Mouse (Mus musculus) neural tube, embryonic 15.5 days (tissue): Measurements from ENCODE around the gene Sytl1. TPM values are rescaled to one million over a fixed set of nuclear protein-coding genes. Genes with fewer than 3 reads are reported as not detected.

Source experiments
- ATAC-seq: fragments of 200-750 bp; cut with Nextera tagmentation; 2 replicates; pipeline ENCODE4 v1.8.0; 2017; ENCODE audit warnings: mild to moderate bottlenecking, moderate TSS enrichment, moderate library complexity; ENCODE audit not compliant: low FRiP score
- H3K27ac ChIP-seq: fragments of 300-500 bp; sonication (generic); replicated peaks from 2 replicates; pipeline ENCODE4 v1.5.1; 2015; ENCODE audit warnings: mild to moderate bottlenecking, inconsistent platforms
- H3K27me3 ChIP-seq: fragments of 300-500 bp; sonication (generic); replicated peaks from 2 replicates; pipeline ENCODE4 v1.6.1; 2015; ENCODE audit warnings: inconsistent platforms
- H3K36me3 ChIP-seq: fragments of 300-500 bp; sonication (generic); 2 replicates; pipeline ENCODE4 v1.6.1; 2015; ENCODE audit warnings: inconsistent platforms
- H3K4me1 ChIP-seq: fragments of 300-500 bp; sonication (generic); 2 replicates; pipeline ENCODE4 v1.6.1; 2015; ENCODE audit warnings: inconsistent platforms
- H3K4me2 ChIP-seq: fragments of 300-500 bp; sonication (generic); 2 replicates; pipeline ENCODE4 v1.6.1; 2015; ENCODE audit warnings: inconsistent platforms, mild to moderate bottlenecking, moderate library complexity
- H3K4me3 ChIP-seq: fragments of 300-500 bp; sonication (generic); replicated peaks from 2 replicates; pipeline ENCODE4 v1.5.1; 2015; ENCODE audit warnings: mild to moderate bottlenecking, inconsistent platforms
- H3K9ac ChIP-seq: fragments of 300-500 bp; sonication (generic); replicated peaks from 2 replicates; pipeline ENCODE4 v1.6.1; 2015; ENCODE audit warnings: mild to moderate bottlenecking, inconsistent platforms
- H3K9me3 ChIP-seq: fragments of 300-500 bp; sonication (generic); replicated peaks from 2 replicates; pipeline ENCODE4 v1.6.1; 2016; ENCODE audit warnings: inconsistent platforms
- WGBS: fragments of 180-500 bp; shearing (Covaris S2); methylation state at CpG from one replicate; pipeline ENCODE4 v1.1.7; 2015; ENCODE audit warnings: mixed read lengths; 5-methylcytosine and 5-hydroxymethylcytosine counted together
- polyA plus RNA-seq: library from polyadenylated mRNA; unstranded; fragments of >200 nt; fragmentation: Nextera tagmentation; extraction: Ambion mirVana; gene quantifications from 2 replicates; pipeline ENCODE4 v1.2.1, GENCODE M21; 2015

The Sytl1 gene
- polyA plus RNA-seq, 1 experiment from 2014 or later: 0.20 TPM

DNA sequence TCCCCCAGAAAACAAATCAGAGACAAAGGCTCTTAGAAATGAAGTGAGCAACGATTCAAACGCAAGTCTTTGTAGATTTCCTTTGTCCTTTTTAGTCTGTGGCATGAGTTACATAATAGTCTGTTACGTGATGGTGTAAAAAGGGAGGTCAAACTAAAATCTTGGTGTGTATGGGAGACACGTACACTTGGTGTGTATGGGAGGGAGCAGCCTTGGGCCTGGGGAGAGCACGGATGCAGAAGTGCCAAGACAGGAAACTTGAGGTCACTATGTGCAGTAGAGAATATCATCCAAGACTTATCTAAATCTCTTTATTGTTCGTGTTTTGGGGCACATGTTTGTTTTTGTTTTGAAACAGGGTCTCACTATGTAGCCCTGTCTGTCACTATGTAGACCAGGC lies 15.2 kb upstream of the Sytl1 start:
- ATAC-seq: peak; percentile 46; the same call in 1 of the 2 replicates
- Histone ChIP-seq H3K27ac (peak overlapping the region; percentile 95), H3K9me3 (no peaks in the 10 kb centered on the region), H3K9ac (peak overlapping the region; percentile 82), H3K36me3 (no peaks in the 10 kb centered on the region), H3K4me2 (peak overlapping the region; percentile 76), H3K4me3 (peak overlapping the region; percentile 92), H3K27me3 (no peaks in the 10 kb centered on the region), H3K4me1 (peaks cover 40% of the 10 kb centered on the region)
- 26% methylated on average over 6 of the region's 6 CpGs for WGBS

DNA sequence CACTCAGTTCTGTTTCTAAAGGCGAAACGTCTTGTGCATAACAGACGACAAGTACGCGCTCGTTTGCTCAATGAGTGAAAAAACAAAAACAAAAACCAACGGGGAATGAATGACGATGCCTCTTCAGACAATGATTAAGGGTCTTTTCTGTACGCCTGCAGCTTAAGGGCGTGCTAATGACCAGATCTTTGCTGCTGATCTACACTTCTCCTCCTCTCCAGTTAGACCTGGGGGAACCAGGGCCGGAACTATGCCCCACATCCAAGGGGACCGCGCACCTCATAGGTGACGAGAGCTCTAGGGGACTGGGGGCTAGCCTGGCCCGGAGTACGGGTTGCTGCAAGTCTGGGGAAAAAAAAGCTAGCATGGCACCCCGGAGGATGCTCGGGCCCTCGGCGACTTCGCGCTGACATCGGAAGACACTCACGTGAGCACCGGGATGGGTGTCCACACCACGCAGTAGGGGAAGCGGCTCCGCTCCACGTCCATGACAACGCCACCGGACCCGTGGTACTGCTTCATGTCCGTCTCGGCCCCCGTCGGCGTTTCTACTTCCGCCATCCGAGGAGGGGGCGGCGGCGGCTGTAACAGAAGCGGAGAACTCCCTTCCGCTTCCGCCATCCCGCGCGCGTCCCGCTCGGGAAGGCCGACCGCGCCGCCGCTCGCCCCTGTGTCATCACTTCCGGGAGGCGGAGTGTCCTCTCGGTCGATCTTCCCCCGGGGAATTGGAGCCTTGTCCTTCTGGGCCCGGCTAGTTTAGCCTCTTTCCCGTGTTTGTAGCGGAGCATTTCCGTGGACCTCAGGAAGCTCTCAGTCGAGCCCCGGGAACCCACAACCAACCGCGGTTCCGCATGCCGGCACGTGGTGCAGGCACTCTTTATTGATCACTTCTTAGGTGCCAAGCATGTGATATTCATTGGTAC lies 14.5 kb upstream of the Sytl1 start, which contains the start of gene Tmem222:
TSS of gene Tmem222 (minus strand) at position 689 of the 923 bp plus-strand sequence.
- Histone ChIP-seq H3K4me1 (peaks cover 36% of the 10 kb centered on the region), H3K4me3 (peak within 1 kb of the TSS; percentile 92), H3K36me3 (no peaks in the 10 kb centered on the region), H3K9me3 (no peaks in the 10 kb centered on the region), H3K9ac (peak within 1 kb of the TSS; percentile 82), H3K27me3 (no peaks in the 10 kb centered on the region), H3K4me2 (peak within 1 kb of the TSS; percentile 76), H3K27ac (peak within 1 kb of the TSS; percentile 95)
- ATAC-seq: peak; percentile 91
- under 1% methylated on average over 73 of the region's 73 CpGs for WGBS

DNA sequence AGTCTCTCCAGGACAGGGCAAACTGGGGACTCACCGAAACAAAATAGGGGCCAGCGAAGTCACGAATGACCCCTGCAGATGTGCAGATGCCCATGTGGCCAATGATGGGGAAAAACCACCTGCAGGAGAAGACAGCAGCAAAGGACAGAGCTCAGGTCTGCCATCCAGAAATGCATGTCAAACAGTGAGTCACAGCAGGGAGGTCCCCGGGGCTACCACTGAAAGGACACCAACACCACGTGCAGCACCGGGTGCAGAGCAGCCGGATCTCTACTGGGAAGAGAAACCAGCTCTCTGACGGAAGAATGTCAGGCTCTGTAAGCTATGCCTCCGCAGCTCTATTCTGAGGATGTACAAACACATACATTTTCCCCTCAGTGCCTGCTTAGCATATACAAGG lies 8.0 kb upstream of the Sytl1 start:
- Histone ChIP-seq H3K4me3 (no peak overlapping the region), H3K27me3 (no peaks in the 10 kb centered on the region), H3K36me3 (peaks cover 42% of the 10 kb centered on the region), H3K27ac (no peak overlapping the region), H3K4me2 (no peak overlapping the region), H3K9me3 (no peaks in the 10 kb centered on the region), H3K9ac (no peak overlapping the region), H3K4me1 (peaks cover 9% of the 10 kb centered on the region)
- ATAC-seq: no peak
- WGBS: 92% methylated on average over 9 of the region's 9 CpGs

DNA sequence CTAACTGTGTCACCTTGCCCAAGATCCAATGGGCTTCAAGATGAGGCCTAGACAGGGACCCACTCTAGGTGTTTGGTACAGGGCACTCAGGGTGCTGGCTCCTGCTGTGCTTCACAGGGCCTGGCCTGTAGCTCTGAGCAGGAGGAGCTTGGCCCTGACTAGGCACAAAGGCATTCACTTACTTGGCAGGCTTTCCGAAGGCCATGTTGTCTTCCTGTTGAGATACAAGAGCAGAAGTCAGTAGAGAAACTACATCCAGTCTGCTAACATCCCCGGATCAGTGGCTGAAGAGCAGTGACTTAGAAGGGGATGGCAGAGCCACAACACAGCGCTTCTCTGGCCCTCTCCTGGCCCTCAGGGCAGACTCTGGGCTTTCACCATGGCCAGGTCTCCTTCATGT lies 6.7 kb upstream of the Sytl1 start:
- H3K36me3 ChIP-seq: peaks cover 55% of the 10 kb centered on the region
- no peak overlapping the region for H3K9ac ChIP-seq
- no peaks in the 10 kb centered on the region for H3K9me3 ChIP-seq
- no peak overlapping the region for H3K4me2 ChIP-seq
- no peaks in the 10 kb centered on the region for H3K27me3 ChIP-seq
- H3K27ac ChIP-seq: no peak overlapping the region
- WGBS: 92% methylated on average over 3 of the region's 3 CpGs
- ATAC-seq: no peak
- H3K4me3 ChIP-seq: no peak overlapping the region
- H3K4me1 ChIP-seq: no peaks in the 10 kb centered on the region

DNA sequence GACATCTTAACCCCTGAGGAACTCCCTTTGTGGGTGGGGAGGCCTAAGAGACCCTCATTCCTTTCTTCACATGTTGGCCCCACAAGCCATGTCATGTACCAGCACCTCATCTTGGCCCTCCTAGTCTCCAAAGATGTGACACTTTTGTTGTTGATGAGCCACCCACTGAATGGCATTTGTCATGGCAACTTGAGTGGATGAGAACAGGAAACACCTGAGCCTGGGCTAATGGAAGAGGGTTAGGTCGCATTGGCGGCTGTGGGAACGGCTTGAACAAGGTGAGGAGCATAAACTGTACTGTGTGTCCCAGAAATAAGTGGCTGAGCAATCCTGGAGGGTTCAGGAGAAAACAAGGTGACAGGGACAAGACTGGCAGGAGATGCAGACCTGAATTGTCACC lies 6.0 kb upstream of the Sytl1 start:
- H3K36me3 ChIP-seq: peaks cover 61% of the 10 kb centered on the region
- WGBS: 87% methylated on average over 3 of the region's 3 CpGs
- ATAC-seq: no peak
- H3K27ac ChIP-seq: no peak overlapping the region
- no peak overlapping the region for H3K4me3 ChIP-seq
- H3K9me3 ChIP-seq: no peaks in the 10 kb centered on the region
- no peaks in the 10 kb centered on the region for H3K27me3 ChIP-seq
- H3K4me2 ChIP-seq: no peak overlapping the region
- no peak overlapping the region for H3K9ac ChIP-seq
- no peaks in the 10 kb centered on the region for H3K4me1 ChIP-seq

DNA sequence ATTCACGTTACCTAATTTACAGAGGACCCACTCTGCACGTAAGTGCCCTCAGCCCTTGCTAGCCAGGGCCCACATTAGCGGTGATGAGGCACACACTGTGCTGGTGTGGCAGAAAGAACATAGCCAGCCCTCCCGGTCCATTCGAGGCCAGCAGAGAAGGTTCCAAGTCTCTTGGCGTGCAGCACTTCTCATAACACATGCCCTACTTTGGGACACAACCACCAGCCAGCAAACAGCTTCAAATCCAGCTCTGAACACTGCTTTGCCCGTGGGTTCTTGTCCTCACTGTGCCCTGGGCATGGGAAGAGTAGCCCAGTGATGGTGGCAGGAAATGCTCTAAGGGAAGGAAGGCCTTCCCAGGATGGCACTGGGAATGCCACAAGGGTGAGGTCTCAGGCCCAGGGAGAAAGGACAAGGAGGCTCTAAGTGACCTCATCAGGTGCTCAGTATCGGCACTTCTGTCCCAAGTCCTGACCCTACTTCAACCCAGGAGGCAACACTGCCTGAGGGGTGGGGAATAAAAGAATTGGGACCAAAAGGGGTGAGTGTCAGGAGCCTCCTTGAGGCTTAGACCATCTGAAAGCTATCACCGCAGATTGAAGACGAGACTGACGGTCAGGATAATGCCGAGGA lies 3.5 kb upstream of the Sytl1 start:
- Histone ChIP-seq H3K4me2 (no peak overlapping the region), H3K9me3 (no peaks in the 10 kb centered on the region), H3K36me3 (peaks cover 67% of the 10 kb centered on the region), H3K4me3 (no peak overlapping the region), H3K9ac (no peak overlapping the region), H3K4me1 (no peaks in the 10 kb centered on the region), H3K27ac (no peak overlapping the region), H3K27me3 (no peaks in the 10 kb centered on the region)
- no peak for ATAC-seq
- 96% methylated on average over 12 of the region's 12 CpGs for WGBS

DNA sequence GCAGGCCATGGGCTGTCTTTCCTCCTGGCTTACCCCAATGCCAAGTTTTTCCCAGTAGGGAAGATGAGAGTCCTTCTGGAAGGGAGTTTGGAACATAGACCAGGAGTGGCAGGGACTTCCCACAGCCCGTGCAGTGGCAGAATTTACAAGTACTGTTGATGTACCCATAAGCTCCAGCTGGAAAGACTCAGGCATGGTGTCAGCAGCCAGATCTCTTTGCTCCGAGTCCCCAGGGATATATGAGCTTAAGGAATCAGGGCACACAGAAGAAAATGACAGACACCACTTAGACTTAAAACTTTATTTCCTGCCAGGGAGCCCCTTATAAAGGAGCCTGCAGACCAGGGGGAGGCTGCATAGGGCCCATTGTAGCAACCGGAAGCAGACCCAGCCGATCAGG lies 2.8 kb upstream of the Sytl1 start:
- Histone ChIP-seq H3K9me3 (no peaks in the 10 kb centered on the region), H3K4me1 (no peaks in the 10 kb centered on the region), H3K9ac (no peak overlapping the region), H3K27ac (no peak overlapping the region), H3K36me3 (peaks cover 67% of the 10 kb centered on the region), H3K4me3 (no peak overlapping the region), H3K27me3 (no peaks in the 10 kb centered on the region), H3K4me2 (no peak overlapping the region)
- 96% methylated on average over 4 of the region's 4 CpGs for WGBS
- ATAC-seq: no peak

DNA sequence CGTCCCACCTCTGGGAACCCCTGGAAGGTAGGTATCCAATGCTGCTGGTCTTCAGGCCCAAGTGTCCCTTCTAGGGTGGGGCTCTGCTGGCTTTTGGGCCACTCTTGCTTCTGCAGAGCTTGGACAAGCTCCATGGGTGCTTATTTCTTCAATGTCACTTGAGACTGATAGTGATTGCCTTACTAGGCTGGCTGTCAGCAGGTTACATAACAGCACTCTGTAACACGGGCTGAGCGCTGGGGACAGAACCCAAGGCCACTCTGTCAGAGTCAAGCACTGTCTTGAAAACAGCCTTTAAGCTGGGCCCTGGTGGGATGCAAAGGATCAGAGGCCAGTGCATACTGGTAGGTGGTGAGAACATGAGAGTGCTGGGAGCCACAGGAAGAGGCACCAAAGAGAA lies 2.4 kb upstream of the Sytl1 start:
- H3K4me1 ChIP-seq: no peaks in the 10 kb centered on the region
- no peak overlapping the region for H3K4me3 ChIP-seq
- 94% methylated on average over 3 of the region's 3 CpGs for WGBS
- H3K9ac ChIP-seq: no peak overlapping the region
- H3K27me3 ChIP-seq: no peaks in the 10 kb centered on the region
- H3K36me3 ChIP-seq: peaks cover 67% of the 10 kb centered on the region
- H3K9me3 ChIP-seq: no peaks in the 10 kb centered on the region
- H3K27ac ChIP-seq: no peak overlapping the region
- no peak for ATAC-seq
- no peak overlapping the region for H3K4me2 ChIP-seq

DNA sequence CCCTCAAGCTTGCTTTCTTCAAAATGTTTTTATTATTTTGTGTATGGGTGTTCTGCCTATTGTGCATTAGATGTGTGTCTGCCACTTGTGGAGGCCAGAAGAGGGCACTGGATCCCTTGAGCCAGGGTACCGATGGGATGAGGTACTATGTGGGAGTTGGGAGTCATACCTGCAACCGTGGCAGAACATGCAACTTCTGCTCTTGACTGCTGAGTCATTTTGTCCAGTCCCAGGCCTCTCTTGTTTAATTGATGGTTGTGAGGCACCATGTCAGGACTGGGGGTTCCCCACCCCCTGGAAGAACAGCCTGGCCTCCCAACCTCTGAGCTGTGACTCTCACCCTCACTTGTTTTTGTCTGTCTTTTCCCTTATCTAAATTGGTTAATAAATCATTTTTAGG lies 1.6 kb upstream of the Sytl1 start:
- Histone ChIP-seq H3K4me1 (no peaks in the 10 kb centered on the region), H3K4me3 (no peak overlapping the region), H3K36me3 (peaks cover 62% of the 10 kb centered on the region), H3K4me2 (no peak overlapping the region), H3K27me3 (no peaks in the 10 kb centered on the region), H3K9me3 (no peaks in the 10 kb centered on the region), H3K27ac (no peak overlapping the region), H3K9ac (no peak overlapping the region)
- no peak for ATAC-seq
- 100% methylated on average over 2 of the region's 2 CpGs for WGBS

DNA sequence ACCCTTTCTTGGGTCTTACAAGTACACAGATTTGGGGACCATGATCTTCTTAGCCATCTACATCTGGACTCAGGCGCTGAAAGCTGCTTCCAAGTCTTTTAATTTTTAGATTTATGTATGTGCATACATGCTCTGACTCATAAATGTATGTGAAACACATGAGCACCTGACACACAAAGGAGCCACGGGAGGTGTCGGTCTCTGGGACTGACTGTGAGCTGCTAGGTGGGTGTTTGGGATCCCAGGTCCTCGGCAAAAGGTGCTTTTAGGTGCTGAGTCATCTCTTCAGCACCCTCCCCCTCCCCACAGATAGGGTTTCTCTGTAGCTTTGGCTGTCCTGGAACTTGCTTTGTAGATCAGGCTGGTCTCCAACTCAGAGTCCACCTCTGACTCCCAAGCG lies 843 bp upstream of the Sytl1 start:
- no peaks in the 10 kb centered on the region for H3K4me1 ChIP-seq
- no peak for ATAC-seq
- H3K27ac ChIP-seq: no peak overlapping the region
- no peak overlapping the region for H3K4me2 ChIP-seq
- H3K27me3 ChIP-seq: no peaks in the 10 kb centered on the region; the same call in 1 of the 2 replicates
- no peak overlapping the region for H3K4me3 ChIP-seq
- WGBS: 93% methylated on average over 5 of the region's 5 CpGs
- H3K36me3 ChIP-seq: peaks cover 54% of the 10 kb centered on the region
- no peak overlapping the region for H3K9ac ChIP-seq
- no peaks in the 10 kb centered on the region for H3K9me3 ChIP-seq

DNA sequence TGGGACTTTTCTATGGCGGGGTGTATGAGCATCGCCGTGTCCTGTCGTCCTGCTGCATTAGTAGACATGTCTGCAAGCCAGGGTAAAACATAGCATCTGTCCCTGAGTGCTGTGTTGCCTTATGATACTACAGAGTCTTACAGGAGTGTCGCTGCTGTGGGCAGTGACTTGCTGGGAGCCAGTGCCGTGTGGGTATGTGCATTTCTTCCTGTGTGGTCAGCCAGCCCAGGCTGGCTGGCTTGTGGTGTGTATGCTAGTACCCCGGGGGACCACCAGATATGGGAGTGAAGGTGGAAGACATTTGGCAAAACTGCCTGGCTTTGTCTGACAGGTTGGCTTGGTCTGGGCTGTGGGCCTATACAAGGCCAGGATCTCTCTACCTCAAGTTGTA lies 543 bp downstream of the Sytl1 start:
- Histone ChIP-seq H3K27me3 (peaks cover 4% of the 10 kb centered on the region), H3K9ac (no peak overlapping the region), H3K9me3 (no peaks in the 10 kb centered on the region), H3K4me2 (no peak overlapping the region), H3K27ac (no peak overlapping the region), H3K36me3 (peaks cover 40% of the 10 kb centered on the region), H3K4me3 (no peak overlapping the region), H3K4me1 (no peaks in the 10 kb centered on the region)
- 68% methylated on average over 7 of the region's 7 CpGs for WGBS
- no peak for ATAC-seq
